Mouse (Mus musculus) stomach, postnatal 0 days (tissue): ENCODE results near the gene Il27ra. TPM values are rescaled to one million over a fixed set of nuclear protein-coding genes. Genes with fewer than 3 reads are reported as not detected.
A peak's percentile ranks its signal among the peaks of the same experiment; 100 is the strongest.

ENCODE experiments used
- ATAC-seq: fragments of 200-750 bp; cut with Nextera tagmentation; 2 replicates; pipeline ENCODE4 v1.8.0; 2017; ENCODE audit not compliant: low FRiP score, low TSS enrichment
- DNase-seq: peaks from one replicate; pipeline ENCODE4 v3.0.0-alpha.2; 2016; ENCODE audit warnings: low spot score
- H3K27ac ChIP-seq: fragments of 300-500 bp; sonication (generic); replicated peaks from 2 replicates; pipeline ENCODE4 v1.5.1; 2014; ENCODE audit warnings: mild to moderate bottlenecking, control low read depth
- H3K27me3 ChIP-seq: fragments of 300-500 bp; sonication (generic); 2 replicates; pipeline ENCODE4 v1.6.1; 2014; ENCODE audit warnings: low read length; ENCODE audit not compliant: control insufficient read depth, insufficient read depth
- H3K36me3 ChIP-seq: fragments of 300-500 bp; sonication (generic); 2 replicates; pipeline ENCODE4 v1.6.1; 2014; ENCODE audit warnings: low read length, mixed read lengths; ENCODE audit not compliant: control insufficient read depth, insufficient read depth
- H3K4me1 ChIP-seq: fragments of 300-500 bp; sonication (generic); replicated peaks from 2 replicates; pipeline ENCODE4 v1.6.1; 2014; ENCODE audit warnings: antibody characterized with exemption; ENCODE audit not compliant: control insufficient read depth, insufficient read depth
- H3K4me2 ChIP-seq: fragments of 300-500 bp; sonication (generic); replicated peaks from 2 replicates; pipeline ENCODE4 v1.6.1; 2014; ENCODE audit warnings: low read depth, mild to moderate bottlenecking, control low read depth, moderate library complexity
- H3K4me3 ChIP-seq: fragments of 300-500 bp; sonication (generic); 2 replicates; pipeline ENCODE4 v1.5.1; 2014; ENCODE audit warnings: low read depth, low read length, control low read depth
- H3K9ac ChIP-seq: fragments of 300-500 bp; sonication (generic); 2 replicates; pipeline ENCODE4 v1.6.1; 2014; ENCODE audit warnings: mild to moderate bottlenecking, low read length, control low read depth, mixed read lengths
- H3K9me3 ChIP-seq: fragments of 300-500 bp; sonication (generic); 2 replicates; pipeline ENCODE4 v1.6.1; 2016; ENCODE audit warnings: low read length; ENCODE audit not compliant: control insufficient read depth
- CTCF ChIP-seq: IDR thresholded peaks from 2 replicates; pipeline ENCODE4 v1.5.1; 2016; ENCODE audit warnings: antibody characterized with exemption, low read depth, mild to moderate bottlenecking, moderate library complexity
- EP300 ChIP-seq: optimal IDR thresholded peaks from 2 replicates; pipeline ENCODE3; 2016; ENCODE audit warnings: antibody characterized with exemption
- WGBS: fragments of 180-500 bp; shearing (Covaris S2); extraction: QIAGEN DNeasy Blood & Tissue Kit; methylation state at CpG from one replicate; pipeline ENCODE4 v1.1.7; 2014; 5-methylcytosine and 5-hydroxymethylcytosine counted together
- polyA plus RNA-seq: library from polyadenylated mRNA; unstranded; fragments of >200 nt; fragmentation: Nextera tagmentation; extraction: Ambion mirVana; gene quantifications from 2 replicates; pipeline ENCODE4 v1.2.1, GENCODE M21; 2015

Il27ra gene
- polyA plus RNA-seq, 1 experiment from 2014 or later = 0.40 TPM

DNA sequence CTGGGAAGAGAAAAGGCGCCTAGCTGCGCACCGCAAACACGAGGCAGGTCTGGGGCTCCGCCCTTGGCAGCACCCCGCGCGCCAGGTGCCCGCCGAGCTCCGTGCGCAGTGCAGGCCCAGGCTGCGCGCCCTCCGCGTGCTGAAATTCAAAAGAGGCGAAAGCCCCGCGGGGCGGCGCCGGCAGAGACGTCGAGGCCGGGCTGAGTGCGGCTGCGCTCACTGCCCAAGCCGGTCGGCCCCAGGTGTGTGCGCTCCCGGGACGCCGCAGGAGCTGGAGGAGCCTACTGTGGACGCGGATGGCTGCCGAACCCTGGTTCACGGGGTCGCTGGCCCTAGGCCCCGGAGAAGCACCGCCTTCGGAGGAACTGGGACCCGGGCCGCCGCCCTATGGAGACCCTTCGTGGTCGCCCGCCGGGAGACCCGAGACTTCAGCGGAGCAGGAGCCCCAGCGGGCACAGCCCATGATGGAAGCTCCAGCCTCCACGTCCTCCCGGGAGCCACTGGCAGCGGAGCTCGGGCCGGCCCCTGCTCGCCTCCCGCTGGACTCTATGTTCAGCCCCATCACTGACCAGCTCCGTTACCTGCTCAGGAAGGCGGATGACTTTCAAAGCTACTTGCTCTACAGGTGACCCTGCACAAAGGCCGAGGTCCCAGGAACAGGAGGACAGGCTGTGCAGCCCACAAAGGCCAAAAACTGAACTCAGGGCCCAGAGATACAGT lies 40.9 kb downstream of the Il27ra start, which contains the start of gene 1700067K01Rik:
Gene 1700067K01Rik (plus strand): TSS at position 222 of the 720 bp plus-strand sequence.
- no peak for TF ChIP-seq CTCF
- TF ChIP-seq EP300 = no peak
- H3K9ac ChIP-seq = no peak within 1 kb of the TSS

DNA sequence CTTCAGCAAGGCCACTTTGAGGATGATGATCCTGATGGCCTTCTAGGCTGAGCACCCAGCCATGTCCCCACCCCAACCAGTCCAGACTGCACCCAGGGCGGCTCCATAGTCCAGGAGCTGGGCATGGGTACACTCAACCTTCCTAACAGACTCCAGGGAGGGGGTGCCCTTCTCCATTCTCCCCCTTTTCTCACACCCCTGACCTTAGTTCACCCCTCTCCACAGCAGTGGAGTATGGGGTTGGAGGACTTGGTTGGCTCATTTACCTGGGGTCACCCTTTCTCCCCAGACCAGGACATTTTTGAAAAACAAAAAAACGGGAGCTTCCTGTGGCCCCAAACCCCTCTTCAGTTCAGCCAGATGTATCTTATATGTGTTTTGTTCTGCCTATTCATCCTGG lies 42.6 kb downstream of the Il27ra start:
- Histone ChIP-seq H3K36me3 (peaks cover 5% of the 10 kb centered on the region; the same call in 1 of the 2 replicates), H3K9ac (no peak overlapping the region), H3K4me1 (peaks cover 13% of the 10 kb centered on the region), H3K9me3 (no peaks in the 10 kb centered on the region), H3K27me3 (no peaks in the 10 kb centered on the region), H3K4me2 (no peak overlapping the region), H3K4me3 (no peak overlapping the region), H3K27ac (no peak overlapping the region)
- no peak for ATAC-seq
- WGBS = 95% methylated on average over 2 of the region's 2 CpGs
- TF ChIP-seq EP300 (no peak), CTCF (no peak)
- no peak for DNase-seq

More for the DNA sequence above, 40.9 kb downstream of the Il27ra start, which contains the start of gene 1700067K01Rik:
- Histone ChIP-seq H3K27me3 (no peaks in the 10 kb centered on the region), H3K4me2 (peak within 1 kb of the TSS; percentile 17; the same call in 1 of the 2 replicates), H3K4me1 (peaks cover 13% of the 10 kb centered on the region), H3K27ac (no peak within 1 kb of the TSS), H3K36me3 (0 out of 2 replicates have a peak, but pooled peaks cover 3% of the 10 kb centered on the region), H3K4me3 (no peak within 1 kb of the TSS), H3K9me3 (no peaks in the 10 kb centered on the region)
- DNase-seq = peak; percentile 36
- ATAC-seq = no peak
- WGBS = 49% methylated on average over 53 of the region's 61 CpGs

DNA sequence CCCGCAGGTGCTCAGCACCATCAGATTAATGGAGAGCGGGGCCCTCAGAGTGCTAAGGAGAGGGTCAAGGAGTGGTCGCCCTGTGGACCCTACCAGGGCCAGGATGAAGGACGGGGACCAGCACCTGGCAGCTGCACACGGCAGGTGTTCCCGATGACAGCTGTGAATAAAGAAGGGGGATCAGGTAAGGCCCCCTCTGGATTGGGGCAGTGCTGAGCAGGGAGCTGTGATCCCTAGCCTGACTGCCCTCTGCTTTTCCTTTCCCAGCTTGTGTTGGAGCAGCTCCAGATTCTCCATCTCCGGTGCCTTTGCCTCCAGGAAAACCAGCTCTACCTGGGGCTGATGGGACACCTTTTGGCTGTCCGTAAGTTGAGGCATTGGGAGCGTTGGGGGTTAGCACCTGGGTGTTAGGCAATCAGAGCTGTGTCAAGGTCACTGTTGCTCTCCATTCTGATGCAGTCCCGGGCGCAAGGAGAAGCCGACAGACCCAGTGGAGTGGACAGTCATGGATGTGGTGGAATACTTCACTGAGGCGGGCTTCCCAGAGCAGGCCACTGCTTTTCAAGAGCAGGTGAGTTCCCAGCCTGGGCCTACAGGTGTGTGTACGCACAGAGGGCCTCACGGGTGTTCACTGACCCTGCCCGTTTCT lies 43.2 kb downstream of the Il27ra start:
- no peak for TF ChIP-seq CTCF
- no peak for TF ChIP-seq EP300
- peaks cover 10% of the 10 kb centered on the region for H3K4me1 ChIP-seq
- peak overlapping the region; percentile 63; the same call in 1 of the 2 replicates for H3K4me3 ChIP-seq
- WGBS = 55% methylated on average over 16 of the region's 16 CpGs
- no peaks in the 10 kb centered on the region for H3K9me3 ChIP-seq
- H3K36me3 ChIP-seq = peaks cover 6% of the 10 kb centered on the region; the same call in 1 of the 2 replicates
- no peak overlapping the region for H3K27ac ChIP-seq
- ATAC-seq (no peak), DNase-seq (no peak)
- 0 out of 2 replicates have a peak overlapping the region, but pooled peaks have one; percentile 66 for H3K9ac ChIP-seq
- no peaks in the 10 kb centered on the region for H3K27me3 ChIP-seq
- peak overlapping the region; percentile 92 for H3K4me2 ChIP-seq

DNA sequence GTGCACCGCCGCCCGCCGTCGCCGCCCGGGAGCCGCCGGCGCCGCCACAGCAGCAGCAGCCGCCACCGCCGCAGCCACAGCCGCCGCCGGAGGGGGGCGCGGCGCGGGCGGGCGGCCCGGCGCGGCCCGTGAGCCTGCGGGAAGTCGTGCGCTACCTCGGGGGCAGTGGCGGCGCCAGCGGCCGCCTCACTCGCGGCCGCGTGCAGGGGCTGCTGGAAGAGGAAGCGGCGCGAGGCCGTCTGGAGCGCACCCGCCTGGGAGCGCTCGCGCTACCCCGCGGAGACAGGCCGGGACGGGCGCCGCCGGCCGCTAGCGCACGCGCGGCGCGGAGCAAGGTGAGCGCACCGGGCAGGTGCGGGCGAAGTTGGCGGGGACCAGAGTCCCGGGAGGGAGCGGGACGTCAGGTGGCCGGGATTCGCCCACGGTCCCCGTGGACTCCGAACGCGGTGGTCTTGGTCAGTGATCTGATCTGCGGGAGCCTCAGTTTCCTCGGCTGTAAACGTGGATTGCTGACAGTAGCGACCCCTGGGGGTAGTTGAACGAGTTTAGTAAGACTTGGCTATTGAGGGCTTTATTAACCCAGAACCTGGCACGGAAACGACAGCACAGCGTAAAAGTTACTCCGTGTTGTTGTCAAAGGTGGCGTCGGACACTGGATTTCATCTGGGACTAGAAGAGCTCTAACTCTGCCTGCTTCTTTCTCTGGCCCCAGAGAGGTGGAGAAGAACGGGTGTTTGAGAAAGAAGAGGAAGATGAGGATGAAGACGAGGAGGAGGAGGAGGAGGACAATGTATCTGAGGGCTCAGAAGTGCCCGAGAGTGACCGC lies 43.9 kb downstream of the Il27ra start:
- H3K27me3 ChIP-seq = no peaks in the 10 kb centered on the region
- peak; percentile 66 for TF ChIP-seq CTCF
- TF ChIP-seq EP300 = no peak
- H3K4me1 ChIP-seq = peaks cover 10% of the 10 kb centered on the region
- H3K27ac ChIP-seq = peak overlapping the region; percentile 92
- H3K4me2 ChIP-seq = peak overlapping the region; percentile 92
- H3K4me3 ChIP-seq = peak overlapping the region; percentile 63
- 1% methylated on average over 75 of the region's 92 CpGs for WGBS
- ATAC-seq (peak; percentile 27), DNase-seq (peak; percentile 65)
- H3K36me3 ChIP-seq = peaks cover 6% of the 10 kb centered on the region; the same call in 1 of the 2 replicates
- peak overlapping the region; percentile 66 for H3K9ac ChIP-seq
- H3K9me3 ChIP-seq = no peaks in the 10 kb centered on the region

DNA sequence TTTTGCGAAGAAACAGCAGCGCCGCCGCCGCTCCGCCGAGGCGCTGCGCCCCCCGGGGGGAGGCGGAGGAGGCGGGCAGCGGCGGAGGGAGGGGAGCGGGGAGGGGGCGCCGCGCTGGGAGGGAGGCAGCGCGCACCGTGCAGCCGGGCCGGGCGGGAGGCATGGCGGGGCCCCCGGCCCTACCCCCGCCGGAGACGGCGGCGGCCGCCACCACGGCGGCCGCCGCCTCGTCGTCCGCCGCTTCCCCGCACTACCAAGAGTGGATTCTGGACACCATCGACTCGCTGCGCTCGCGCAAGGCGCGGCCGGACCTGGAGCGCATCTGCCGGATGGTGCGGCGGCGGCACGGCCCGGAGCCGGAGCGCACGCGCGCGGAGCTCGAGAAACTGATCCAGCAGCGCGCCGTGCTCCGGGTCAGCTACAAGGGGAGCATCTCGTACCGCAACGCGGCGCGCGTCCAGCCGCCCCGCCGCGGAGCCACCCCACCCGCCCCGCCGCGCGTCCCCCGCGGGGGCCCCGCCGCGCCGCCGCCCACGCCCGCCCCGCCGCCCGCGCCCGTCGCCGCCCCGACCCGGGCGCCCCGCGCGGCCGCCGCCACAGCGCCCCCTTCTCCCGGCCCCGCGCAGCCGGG lies 44.8 kb downstream of the Il27ra start, which contains the start of gene Samd1:
Gene Samd1 (plus strand): TSS at position 162 of the 631 bp plus-strand sequence.
- ATAC-seq = 0 out of 2 replicates have a peak, but pooled peaks have one; percentile 3
- TF ChIP-seq CTCF (no peak), EP300 (no peak)
- Histone ChIP-seq H3K4me3 (peak within 1 kb of the TSS; percentile 71), H3K4me2 (peak within 1 kb of the TSS; percentile 92), H3K36me3 (peaks cover 6% of the 10 kb centered on the region; the same call in 1 of the 2 replicates), H3K27ac (peak within 1 kb of the TSS; percentile 92), H3K4me1 (peaks cover 10% of the 10 kb centered on the region), H3K27me3 (no peaks in the 10 kb centered on the region), H3K9ac (peak within 1 kb of the TSS; percentile 66), H3K9me3 (no peaks in the 10 kb centered on the region)
- DNase-seq = peak; percentile 58
- WGBS = under 1% methylated on average over 45 of the region's 112 CpGs
